Mouse (Mus musculus) kidney, adult 2 months (tissue): ENCODE measurements around the gene Rsg1.

Source experiments
- CTCF ChIP-seq: fragments of 200-500 bp; conservative IDR thresholded peaks from 2 replicates; pipeline ENCODE4 v1.5.1; 2011; ENCODE audit warnings: low read depth, mild to moderate bottlenecking, control low read depth, low read length, moderate library complexity, mixed read lengths; ENCODE audit not compliant: insufficient read depth, insufficient read length
- POLR2A ChIP-seq: fragments of 200-500 bp; IDR thresholded peaks from one replicate; pipeline ENCODE4 v1.6.1; 2011; ENCODE audit warnings: low read depth, low read length, control low read depth

- TF ChIP-seq CTCF (no peak), POLR2A (no peak)
These were observed 29.8 kb upstream of the Rsg1 start for GRCm38 (mm10) chr4:141183932-141184331.
